Mouse (Mus musculus) spleen, adult 2 months (tissue): ENCODE measurements around the gene Ern1. TPM values are rescaled to one million over a fixed set of nuclear protein-coding genes. Genes with fewer than 3 reads are reported as not detected.

Source experiments
- DNase-seq, 2 experiments: peaks; one replicate each; pipeline versions ENCODE4 v3.0.0 to v3.0.0-alpha.2; 2012 to 2021; ENCODE audit warnings: low spot score in 2 of 2, low read depth in 1 of 2
- H3K27ac ChIP-seq: fragments of 200-500 bp; 2 replicates; pipeline ENCODE4 v1.5.1; 2012; ENCODE audit warnings: low read length, inconsistent platforms; ENCODE audit not compliant: insufficient read depth
- H3K27me3 ChIP-seq: fragments of 200-500 bp; 2 replicates; pipeline ENCODE4 v1.6.1; 2012; ENCODE audit warnings: mild to moderate bottlenecking, moderate library complexity, low read length, inconsistent platforms; ENCODE audit not compliant: control insufficient read depth, insufficient read depth
- H3K36me3 ChIP-seq: fragments of 200-500 bp; 2 replicates; pipeline ENCODE4 v1.6.1; 2012; ENCODE audit warnings: mild to moderate bottlenecking, low read length, inconsistent platforms; ENCODE audit not compliant: control insufficient read depth, insufficient read depth
- H3K4me1 ChIP-seq: fragments of 200-500 bp; 2 replicates; pipeline ENCODE4 v1.6.1; 2011; ENCODE audit warnings: inconsistent platforms; ENCODE audit not compliant: control insufficient read depth, insufficient read depth, insufficient read length
- H3K4me3 ChIP-seq: fragments of 200-500 bp; 2 replicates; pipeline ENCODE4 v1.5.1; 2011; ENCODE audit warnings: mild to moderate bottlenecking, inconsistent platforms; ENCODE audit not compliant: insufficient read depth, insufficient read length; ENCODE audit errors: extremely low read depth
- CTCF ChIP-seq: fragments of 200-500 bp; IDR thresholded peaks from 2 replicates; pipeline ENCODE4 v1.5.1; 2011; ENCODE audit warnings: mild to moderate bottlenecking, inconsistent platforms; ENCODE audit not compliant: insufficient read depth, insufficient read length, insufficient replicate concordance; ENCODE audit errors: extremely low read depth
- POLR2A ChIP-seq: fragments of 200-500 bp; IDR thresholded peaks from 2 replicates; pipeline ENCODE4 v1.6.1; 2011; ENCODE audit warnings: low read depth, low read length, inconsistent platforms
- WGBS: fragments of 180-500 bp; shearing (Covaris S2); methylation state at CpG from one replicate; pipeline ENCODE4 v1.1.7; 2018; 5-methylcytosine and 5-hydroxymethylcytosine counted together
- polyA plus RNA-seq: library from polyadenylated mRNA; depleted of rRNA; stranded (reverse); fragments of >200 nt; gene quantifications from 2 replicates; pipeline ENCODE4 v1.2.3, GENCODE M21; 2012

Gene Ern1
- polyA plus RNA-seq, 1 experiment = 12.7 TPM

DNA sequence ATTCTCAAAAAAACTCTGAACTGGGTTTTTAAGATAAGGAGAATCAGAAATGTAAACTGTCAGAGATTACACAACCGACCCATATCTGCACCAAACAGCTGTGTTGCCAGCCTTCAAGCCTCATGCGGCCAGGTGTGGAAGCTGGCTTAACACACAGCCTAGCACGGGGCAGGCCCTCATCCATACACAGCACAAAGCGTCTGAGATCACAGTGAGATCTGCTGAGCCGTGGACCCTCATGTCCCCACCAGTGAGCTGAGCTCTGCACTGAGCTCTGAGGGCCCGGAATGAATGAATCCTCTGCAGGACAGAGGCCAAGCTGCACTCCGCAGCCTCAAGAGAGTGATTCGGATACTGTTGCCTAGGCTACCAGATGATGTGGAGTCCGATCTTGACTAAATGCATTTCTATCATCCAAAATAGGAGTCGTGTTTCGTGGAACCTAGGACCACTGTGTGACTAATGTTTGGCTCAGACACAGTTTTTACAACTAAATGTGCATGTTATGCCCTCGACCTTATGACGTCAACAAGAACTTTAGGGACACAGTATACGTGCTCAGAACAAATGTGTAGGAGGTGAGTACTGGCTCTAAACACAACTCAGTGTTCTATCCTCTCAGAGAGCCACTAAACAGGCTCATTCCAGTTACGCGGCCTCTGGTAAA is 27.6 kb upstream of the Ern1 start:
- DNase-seq = no peak
- no peaks in the 10 kb centered on the region for H3K4me1 ChIP-seq
- TF ChIP-seq CTCF = no peak
- no peak for TF ChIP-seq POLR2A
- H3K4me3 ChIP-seq = no peak overlapping the region
- H3K36me3 ChIP-seq = no peaks in the 10 kb centered on the region
- no peak overlapping the region for H3K27ac ChIP-seq
- no peaks in the 10 kb centered on the region for H3K27me3 ChIP-seq
- 80% methylated on average over 16 of the region's 16 CpGs for WGBS

DNA sequence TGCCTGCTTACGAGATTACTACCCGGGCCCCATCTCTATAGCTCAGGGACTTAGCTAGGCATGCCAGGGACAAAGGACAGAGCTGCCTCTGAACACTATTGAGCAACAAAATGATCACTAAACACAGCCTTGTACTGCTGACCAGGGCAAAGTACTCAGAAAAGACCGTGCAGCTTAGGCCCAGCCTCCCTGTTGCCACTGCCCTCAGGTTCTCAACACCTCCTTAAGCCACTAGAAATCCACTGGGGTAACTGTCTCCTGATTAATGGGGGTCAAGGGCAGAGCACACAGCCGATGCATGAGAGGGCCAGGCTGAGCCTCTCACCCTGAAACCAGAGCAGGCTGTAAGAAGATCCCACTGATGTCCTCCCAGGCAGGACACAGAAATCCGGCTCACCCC is 26.8 kb upstream of the Ern1 start:
- DNase-seq = no peak
- H3K27ac ChIP-seq = no peak overlapping the region

DNA sequence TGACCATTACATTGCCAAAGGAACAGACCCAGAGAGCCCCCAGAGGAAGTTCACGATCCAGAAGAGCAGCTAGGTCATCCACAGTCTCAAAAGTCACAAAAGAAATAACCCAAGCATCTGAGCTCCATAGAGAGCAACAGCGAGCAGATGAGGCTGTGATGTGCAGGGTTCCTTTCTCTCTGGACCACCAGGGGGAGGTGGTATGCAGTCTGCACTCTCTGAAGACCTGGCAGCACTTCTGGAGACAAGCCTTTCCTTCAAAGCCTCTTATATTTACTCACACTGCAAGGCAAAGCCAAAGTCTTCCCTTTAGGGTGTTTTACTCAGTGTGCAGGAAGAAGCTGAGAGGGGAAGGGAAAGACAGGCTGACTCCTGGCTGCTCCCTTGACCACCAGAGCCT is 25.5 kb upstream of the Ern1 start:
- H3K4me1 ChIP-seq = no peaks in the 10 kb centered on the region
- H3K27ac ChIP-seq = no peak overlapping the region
- TF ChIP-seq POLR2A (no peak), CTCF (peak; percentile 53; the same call in 1 of the 2 replicates)
- H3K27me3 ChIP-seq = no peaks in the 10 kb centered on the region
- 53% methylated on average over 2 of the region's 2 CpGs for WGBS
- H3K36me3 ChIP-seq = no peaks in the 10 kb centered on the region
- DNase-seq = peak; percentile 21 to 58
- no peak overlapping the region for H3K4me3 ChIP-seq

More for the DNA sequence above, 26.8 kb upstream of the Ern1 start:
- Histone ChIP-seq H3K27me3 (no peaks in the 10 kb centered on the region), H3K36me3 (no peaks in the 10 kb centered on the region), H3K4me3 (no peak overlapping the region), H3K4me1 (no peaks in the 10 kb centered on the region)
- TF ChIP-seq CTCF = no peak
- no peak for TF ChIP-seq POLR2A
- WGBS = 87% methylated on average over 5 of the region's 5 CpGs

DNA sequence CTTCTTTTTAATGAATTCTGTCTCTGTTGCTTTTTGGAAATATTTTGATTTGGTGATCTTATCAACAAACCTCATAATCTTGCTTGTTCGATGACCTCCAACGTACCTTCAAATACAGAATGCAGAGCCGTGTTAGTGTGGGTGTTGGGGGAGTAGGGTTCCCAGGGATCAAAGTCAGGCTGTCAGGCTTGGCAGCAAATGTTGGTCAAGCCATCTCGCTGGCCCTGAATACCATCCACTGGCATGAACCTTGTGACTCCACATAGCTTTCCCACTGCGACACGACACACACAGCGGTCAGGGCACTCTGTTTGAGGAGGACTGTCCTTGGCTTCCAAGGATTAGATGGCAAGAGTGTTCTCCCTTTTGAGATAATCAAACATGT is 24.3 kb upstream of the Ern1 start:
- H3K27ac ChIP-seq = no peak overlapping the region
- WGBS = 96% methylated on average over 7 of the region's 7 CpGs
- TF ChIP-seq CTCF (no peak), POLR2A (no peak)

DNA sequence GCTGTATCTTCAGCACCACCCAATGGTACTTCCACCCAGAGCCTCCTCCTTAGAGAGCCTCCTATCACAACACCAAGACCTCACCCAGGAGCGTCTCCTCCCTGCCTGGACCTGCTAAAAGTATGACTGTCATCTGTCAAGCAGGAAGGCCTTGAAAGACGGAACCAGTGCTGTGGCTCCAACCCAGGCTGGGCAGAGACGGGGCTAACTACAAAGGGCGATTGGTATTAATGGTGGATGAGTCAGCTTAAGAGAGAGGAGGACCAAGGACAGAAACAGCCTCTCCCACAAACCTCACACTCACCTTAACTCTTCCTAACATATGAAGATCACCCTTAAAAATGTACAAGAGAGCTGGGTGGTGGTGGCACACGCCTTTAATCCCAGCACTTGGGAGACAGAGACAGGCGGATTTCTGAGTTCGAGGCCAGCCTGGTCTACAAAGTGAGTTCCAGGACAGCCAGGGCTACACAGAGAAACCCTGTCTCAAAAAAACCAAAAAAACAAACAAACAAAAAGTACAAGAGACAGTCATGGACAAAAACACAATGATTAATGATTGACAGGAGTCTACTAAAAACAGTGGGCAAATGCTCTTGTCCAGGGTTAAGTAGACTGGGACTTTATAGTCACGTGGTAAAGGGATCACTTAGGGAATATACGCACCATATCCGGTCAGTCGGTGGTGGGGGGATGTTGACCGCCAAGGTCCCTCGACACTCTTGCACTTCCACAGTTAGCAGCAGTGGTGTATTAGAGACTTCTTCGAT is 23.8 kb upstream of the Ern1 start:
- Histone ChIP-seq H3K4me1 (no peaks in the 10 kb centered on the region), H3K27ac (no peak overlapping the region), H3K36me3 (no peaks in the 10 kb centered on the region), H3K27me3 (no peaks in the 10 kb centered on the region), H3K4me3 (no peak overlapping the region)
- TF ChIP-seq CTCF (no peak), POLR2A (no peak)
- WGBS = 91% methylated on average over 14 of the region's 14 CpGs
- DNase-seq = no peak

More for the DNA sequence above, 24.3 kb upstream of the Ern1 start:
- Histone ChIP-seq H3K4me3 (no peak overlapping the region), H3K4me1 (no peaks in the 10 kb centered on the region), H3K36me3 (no peaks in the 10 kb centered on the region), H3K27me3 (no peaks in the 10 kb centered on the region)
- DNase-seq = no peak

DNA sequence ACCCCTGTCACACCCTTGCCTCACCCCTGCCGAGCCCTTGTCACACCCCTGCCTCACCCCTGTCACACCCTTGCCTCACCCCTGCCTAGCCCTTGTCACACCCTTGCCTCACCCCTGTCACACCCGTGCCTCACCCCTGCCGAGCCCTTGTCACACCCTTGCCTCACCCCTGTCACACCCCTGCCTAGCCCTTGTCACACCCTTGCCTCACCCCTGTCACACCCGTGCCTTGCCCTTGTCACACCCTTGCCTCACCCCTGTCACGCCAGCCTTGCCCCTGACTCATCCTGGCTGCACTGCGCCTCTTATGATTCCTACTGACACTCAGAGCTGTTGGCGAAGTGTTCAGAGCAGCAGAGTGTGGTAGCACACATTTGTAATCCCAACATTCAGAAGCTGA is 20.0 kb upstream of the Ern1 start:
- 93% methylated on average over 7 of the region's 7 CpGs for WGBS
- Histone ChIP-seq H3K4me3 (no peak overlapping the region), H3K27ac (no peak overlapping the region), H3K36me3 (no peaks in the 10 kb centered on the region), H3K4me1 (no peaks in the 10 kb centered on the region), H3K27me3 (no peaks in the 10 kb centered on the region)
- DNase-seq = no peak
- no peak for TF ChIP-seq CTCF
- no peak for TF ChIP-seq POLR2A

DNA sequence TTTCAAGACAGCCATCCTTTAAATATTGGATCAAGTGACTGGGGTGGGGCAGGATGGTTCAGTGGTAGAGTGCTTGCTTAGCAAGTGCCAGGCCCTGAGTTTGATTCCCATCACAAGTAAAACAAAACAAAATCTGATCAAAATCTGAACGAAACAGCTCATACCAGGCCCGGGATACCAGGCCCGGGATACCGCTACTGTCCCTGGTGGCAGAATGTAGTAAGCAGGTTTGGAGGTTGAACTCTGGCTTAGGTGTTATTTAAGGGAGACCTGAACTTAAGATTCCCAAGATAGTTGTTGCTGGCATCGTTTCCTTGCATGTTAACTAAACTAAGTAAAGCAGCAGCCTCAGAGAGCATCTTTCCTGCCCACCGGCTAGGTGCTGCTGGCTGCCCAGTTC is 18.6 kb upstream of the Ern1 start:
- no peak for DNase-seq
- 96% methylated on average over 6 of the region's 6 CpGs for WGBS
- H3K36me3 ChIP-seq = no peaks in the 10 kb centered on the region
- no peaks in the 10 kb centered on the region for H3K27me3 ChIP-seq
- H3K27ac ChIP-seq = no peak overlapping the region
- H3K4me3 ChIP-seq = no peak overlapping the region
- 0 out of 2 replicates have a peak, but pooled peaks cover 2% of the 10 kb centered on the region for H3K4me1 ChIP-seq
- TF ChIP-seq CTCF (no peak), POLR2A (no peak)
